Mouse (Mus musculus) cortical plate, adult 2 months (tissue): ENCODE measurements at regions not wholly inside any gene's neighbourhood (a gene's known extent, or its start where the extent isn't known, plus 50 kb on each side); places are given as distances from the start of the nearest gene placed in this dataset.

ENCODE experiments used
- CTCF ChIP-seq: fragments of 200-500 bp; IDR thresholded peaks from 2 replicates; pipeline ENCODE4 v1.5.1; 2011; ENCODE audit warnings: mild to moderate bottlenecking, control low read depth, low read length; ENCODE audit not compliant: insufficient read depth; ENCODE audit errors: extremely low read depth
- POLR2A ChIP-seq: fragments of 200-500 bp; IDR thresholded peaks from 2 replicates; pipeline ENCODE4 v1.6.1; 2011; ENCODE audit warnings: mild to moderate bottlenecking, low read length, control low read depth; ENCODE audit not compliant: insufficient read depth; ENCODE audit errors: extremely low read depth

DNA sequence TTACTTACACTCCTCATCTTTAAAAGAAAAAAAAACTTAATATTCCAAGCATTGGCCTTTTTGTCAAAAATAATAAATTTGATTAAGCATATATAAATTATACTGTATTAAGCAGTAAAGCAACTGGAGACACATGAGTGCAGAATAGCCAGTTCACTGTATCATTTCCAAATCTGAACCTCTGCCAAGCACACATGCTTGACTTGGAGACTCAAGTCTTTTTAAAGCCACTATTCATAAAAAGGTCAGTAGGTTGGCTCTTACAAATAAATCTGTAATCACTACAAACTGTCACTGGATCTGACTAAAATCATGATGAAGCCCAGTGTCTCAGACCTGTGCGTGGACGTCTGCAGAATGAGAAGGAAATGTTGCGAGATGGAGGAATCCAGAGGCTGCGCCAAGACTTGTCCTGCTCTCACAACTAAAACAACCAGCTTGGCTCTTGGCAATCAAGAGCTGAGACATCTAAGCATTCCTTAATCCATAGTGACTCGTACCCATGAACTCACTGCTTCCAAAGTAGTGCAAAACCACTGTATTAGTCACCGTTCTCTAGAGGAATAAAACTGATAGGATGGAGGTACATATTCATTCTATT, 195.8 kb upstream of the Map3k7 start:
- no peak for TF ChIP-seq CTCF
- no peak for TF ChIP-seq POLR2A
